Mouse (Mus musculus) urinary bladder, adult 2 months (tissue): Measurements from ENCODE around the gene Wdr47. TPM values are rescaled to one million over a fixed set of nuclear protein-coding genes. Genes with fewer than 3 reads are reported as not detected.

Experiments
- polyA plus RNA-seq: library from polyadenylated mRNA; depleted of rRNA; stranded (reverse); fragments of >200 nt; gene quantifications from 2 replicates; pipeline ENCODE4 v1.2.3, GENCODE M21; 2012; rRNA removed

Gene Wdr47
- polyA plus RNA-seq, 1 experiment, result 12.7 TPM

Other genes starting within 250 kb of the Wdr47 start
- gene Mybphl, start 226.4 kb upstream of the Wdr47 start, polyA plus RNA-seq, result not detected in 2 replicates
- 4.0 and 4.4 TPM in 2 replicates for gene Psrc1, start 207.4 kb upstream of the Wdr47 start, polyA plus RNA-seq
- gene Celsr2, start 175.7 kb upstream of the Wdr47 start, polyA plus RNA-seq, result 4.6 and 7.2 TPM in 2 replicates
- gene Sars, start 146.1 kb upstream of the Wdr47 start, polyA plus RNA-seq, result 64.1 and 86.7 TPM in 2 replicates
- gene 1700013F07Rik, start 57.1 kb upstream of the Wdr47 start, polyA plus RNA-seq, result 0.11 and 0.16 TPM in 2 replicates
- 0.30 and 0.53 TPM in 2 replicates for gene 5330417C22Rik, start 54.7 kb upstream of the Wdr47 start, polyA plus RNA-seq
- 13.8 and 24.1 TPM in 2 replicates for gene Tmem167b, start 28.8 kb upstream of the Wdr47 start, polyA plus RNA-seq
- 30.7 and 31.1 TPM in 2 replicates for gene Taf13, start 19.6 kb upstream of the Wdr47 start, polyA plus RNA-seq
- gene Clcc1, start 62.6 kb downstream of the Wdr47 start, polyA plus RNA-seq, result 63.0 and 79.4 TPM in 2 replicates
- gene Gpsm2, start 131.0 kb downstream of the Wdr47 start, polyA plus RNA-seq, result 26.2 and 26.8 TPM in 2 replicates
- gene Aknad1, start 148.4 kb downstream of the Wdr47 start, polyA plus RNA-seq, result 2.6 and 2.9 TPM in 2 replicates
- 43.3 and 49.4 TPM in 2 replicates for gene Stxbp3, start 249.2 kb downstream of the Wdr47 start, polyA plus RNA-seq